Mouse (Mus musculus) ES-Bruce4 (cell line): ENCODE data around the gene Allc. TPM values are rescaled to one million over a fixed set of nuclear protein-coding genes. Genes with fewer than 3 reads are reported as not detected.

ENCODE experiments used
- H3K27ac ChIP-seq: 2 replicates; pipeline ENCODE4 v1.5.1; 2012; ENCODE audit warnings: low read length, inconsistent platforms; ENCODE audit not compliant: insufficient read depth
- H3K27me3 ChIP-seq: 2 replicates; pipeline ENCODE4 v1.6.1; 2012; ENCODE audit warnings: mild to moderate bottlenecking, low read length, inconsistent platforms; ENCODE audit not compliant: control insufficient read depth, poor library complexity, insufficient read depth, severe bottlenecking
- H3K36me3 ChIP-seq: 2 replicates; pipeline ENCODE4 v1.6.1; 2012; ENCODE audit warnings: inconsistent platforms, mild to moderate bottlenecking, low read length, moderate library complexity; ENCODE audit not compliant: control insufficient read depth, poor library complexity, insufficient read depth, severe bottlenecking
- H3K4me1 ChIP-seq: one replicate; pipeline ENCODE4 v1.8.1; 2011; ENCODE audit warnings: low read length; ENCODE audit not compliant: control insufficient read depth, insufficient read depth
- H3K4me3 ChIP-seq: 2 replicates; pipeline ENCODE4 v1.5.1; 2011; ENCODE audit warnings: low read depth, mild to moderate bottlenecking, low read length
- H3K9ac ChIP-seq: 2 replicates; pipeline ENCODE4 v1.6.1; 2012; ENCODE audit warnings: low read depth, mild to moderate bottlenecking, inconsistent platforms; ENCODE audit not compliant: poor library complexity, severe bottlenecking
- H3K9me3 ChIP-seq: replicated peaks from 2 replicates; pipeline ENCODE4 v1.6.1; 2012; ENCODE audit warnings: mild to moderate bottlenecking, low read length, inconsistent platforms; ENCODE audit not compliant: control insufficient read depth, poor library complexity, insufficient read depth, severe bottlenecking
- CTCF ChIP-seq: IDR thresholded peaks from one replicate; pipeline ENCODE4 v1.8.1; 2011; ENCODE audit warnings: low read depth, low read length
- EP300 ChIP-seq: IDR thresholded peaks from 2 replicates; pipeline ENCODE4 v1.6.1; 2011; ENCODE audit warnings: low read depth, low read length; ENCODE audit not compliant: insufficient read depth
- POLR2A ChIP-seq: IDR thresholded peaks from one replicate; pipeline ENCODE4 v1.8.1; 2011; ENCODE audit warnings: low read length; ENCODE audit not compliant: insufficient read depth
- polyA plus RNA-seq: library from polyadenylated mRNA; stranded (reverse); fragments of >200 nt; gene quantifications from 2 replicates; pipeline ENCODE4 v1.2.4, GENCODE M21; 2011; ENCODE audit warnings: low read depth; ENCODE audit not compliant: missing spikeins, insufficient read depth, insufficient read length

Allc gene
- polyA plus RNA-seq = not detected in 2 replicates

DNA sequence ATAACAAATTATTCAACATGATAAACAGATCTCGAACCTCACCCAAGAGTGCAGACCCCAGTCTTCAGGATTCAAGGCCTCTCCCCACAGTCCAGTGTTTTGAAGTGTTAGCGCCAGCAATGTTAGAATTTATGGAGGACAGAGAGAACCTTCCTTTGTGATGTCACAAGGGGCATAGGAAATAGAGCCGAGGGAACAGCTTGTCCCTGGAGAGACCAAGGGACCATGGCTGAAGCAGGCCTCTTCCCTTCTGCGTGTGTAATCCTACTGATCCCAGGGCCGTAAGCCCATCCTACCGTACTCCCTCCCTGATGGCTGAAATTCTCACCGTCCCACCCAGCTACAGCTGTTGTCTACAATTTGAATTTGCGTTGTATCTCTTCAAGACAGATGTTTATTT, at the start of gene Allc:
Gene Allc (minus strand): TSS at position 101 of the 400 bp plus-strand sequence.
- no peaks in the 10 kb centered on the region for H3K27me3 ChIP-seq
- H3K9ac ChIP-seq = no peak within 1 kb of the TSS

DNA sequence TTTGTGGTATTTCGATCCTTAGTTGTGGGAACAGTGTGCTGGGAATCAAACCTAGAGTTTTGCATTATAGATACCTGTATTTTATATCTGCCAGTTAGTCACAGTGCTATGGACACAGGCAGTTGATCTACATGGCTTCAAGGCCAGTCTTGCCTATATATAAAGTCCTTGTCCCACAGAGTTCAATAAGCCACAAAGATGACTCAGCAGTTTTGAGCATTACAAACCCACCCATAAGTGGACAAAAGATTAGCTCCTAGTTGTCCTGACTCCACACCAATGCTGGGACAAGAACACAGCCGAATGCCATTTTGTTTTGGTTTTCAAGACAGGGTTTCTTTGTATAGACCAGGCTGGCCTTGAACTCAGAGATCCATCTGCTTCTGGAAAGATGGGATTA, 46.1 kb upstream of the Allc start:
- H3K27me3 ChIP-seq = no peaks in the 10 kb centered on the region
- TF ChIP-seq EP300 = no peak
- TF ChIP-seq CTCF = no peak
- no peak for TF ChIP-seq POLR2A
- no peak overlapping the region for H3K4me3 ChIP-seq
- peaks cover 55% of the 10 kb centered on the region for H3K36me3 ChIP-seq
- H3K27ac ChIP-seq = peak overlapping the region; percentile 77
- H3K9ac ChIP-seq = no peak overlapping the region
- no peaks in the 10 kb centered on the region for H3K9me3 ChIP-seq
- H3K4me1 ChIP-seq = peaks cover 2% of the 10 kb centered on the region

More for the DNA sequence above, at the start of gene Allc:
- Histone ChIP-seq H3K27ac (no peak within 1 kb of the TSS), H3K4me1 (no peaks in the 10 kb centered on the region), H3K9me3 (no peaks in the 10 kb centered on the region), H3K36me3 (no peaks in the 10 kb centered on the region), H3K4me3 (no peak within 1 kb of the TSS)
- TF ChIP-seq EP300 = no peak
- no peak for TF ChIP-seq POLR2A
- no peak for TF ChIP-seq CTCF

DNA sequence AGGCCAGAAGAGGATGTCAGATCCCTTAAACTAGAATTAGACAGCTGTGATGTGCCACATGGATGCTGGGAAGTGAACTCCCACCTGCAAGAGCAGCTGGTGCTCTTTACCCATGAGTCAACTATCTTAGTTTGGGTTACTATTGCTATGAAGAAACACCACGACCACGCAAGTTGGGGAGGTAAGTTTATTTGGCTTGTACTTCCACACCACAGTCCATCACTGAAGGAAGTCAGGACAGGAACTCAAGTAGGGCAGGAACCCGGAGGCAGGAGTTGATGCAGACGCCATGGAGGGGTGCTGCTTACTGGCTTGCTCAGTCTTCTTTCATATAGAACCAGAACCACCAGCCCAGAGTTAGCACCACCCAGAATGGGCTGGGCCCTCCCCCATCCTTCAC, 44.8 kb upstream of the Allc start:
- no peak overlapping the region for H3K9ac ChIP-seq
- no peaks in the 10 kb centered on the region for H3K9me3 ChIP-seq

DNA sequence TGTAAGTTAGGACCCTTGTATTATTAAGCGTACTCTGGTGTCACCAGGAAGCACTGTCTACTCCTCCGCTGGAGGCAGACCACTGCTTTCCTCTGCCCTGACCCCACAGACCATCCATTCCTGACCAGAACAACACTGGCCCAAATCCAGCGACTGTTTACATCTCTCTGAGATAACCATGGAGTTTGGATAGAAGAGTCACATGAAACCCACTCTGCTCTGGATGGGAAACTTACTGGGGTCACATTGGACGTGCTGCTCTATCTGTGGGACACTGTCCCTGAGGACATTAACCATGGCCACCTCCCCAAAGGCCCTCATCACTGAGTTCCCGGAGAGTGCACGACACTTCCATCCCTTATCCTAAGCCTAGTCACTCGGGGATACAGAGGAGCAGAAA, 43.1 kb upstream of the Allc start:
- Histone ChIP-seq H3K9me3 (no peaks in the 10 kb centered on the region), H3K27me3 (no peaks in the 10 kb centered on the region), H3K27ac (no peak overlapping the region), H3K4me1 (no peaks in the 10 kb centered on the region), H3K36me3 (peaks cover 24% of the 10 kb centered on the region), H3K4me3 (no peak overlapping the region), H3K9ac (no peak overlapping the region)
- TF ChIP-seq CTCF = no peak
- no peak for TF ChIP-seq POLR2A
- TF ChIP-seq EP300 = no peak

More for the DNA sequence above, 44.8 kb upstream of the Allc start:
- TF ChIP-seq POLR2A = no peak
- TF ChIP-seq EP300 = no peak
- no peak for TF ChIP-seq CTCF
- no peaks in the 10 kb centered on the region for H3K4me1 ChIP-seq
- H3K4me3 ChIP-seq = no peak overlapping the region
- H3K27me3 ChIP-seq = no peaks in the 10 kb centered on the region
- peaks cover 41% of the 10 kb centered on the region for H3K36me3 ChIP-seq
- no peak overlapping the region for H3K27ac ChIP-seq

DNA sequence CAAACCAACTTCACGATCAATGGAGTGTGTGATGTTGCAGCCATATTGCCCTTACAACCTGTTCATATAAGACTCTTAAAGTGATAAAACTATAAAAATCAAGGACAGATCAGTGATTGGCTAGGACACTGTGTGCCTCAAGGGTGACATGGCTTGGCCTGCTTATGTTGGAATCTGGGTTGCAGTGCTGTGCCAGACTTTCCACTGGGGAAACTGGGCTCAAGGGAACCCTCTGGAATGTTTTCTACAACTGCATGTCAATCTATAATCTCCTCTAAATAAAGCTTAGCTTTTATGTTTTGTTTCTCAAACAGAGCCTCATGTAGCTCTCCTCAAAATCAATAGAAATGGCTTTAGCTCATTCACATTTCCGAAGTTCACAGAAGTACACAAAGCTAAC, 41.9 kb upstream of the Allc start:
- peaks cover 13% of the 10 kb centered on the region for H3K36me3 ChIP-seq
- no peaks in the 10 kb centered on the region for H3K9me3 ChIP-seq
- H3K4me1 ChIP-seq = no peaks in the 10 kb centered on the region
- no peak overlapping the region for H3K9ac ChIP-seq
- H3K27ac ChIP-seq = no peak overlapping the region
- no peak for TF ChIP-seq POLR2A
- TF ChIP-seq EP300 = no peak
- TF ChIP-seq CTCF = no peak
- no peak overlapping the region for H3K4me3 ChIP-seq
- H3K27me3 ChIP-seq = no peaks in the 10 kb centered on the region

DNA sequence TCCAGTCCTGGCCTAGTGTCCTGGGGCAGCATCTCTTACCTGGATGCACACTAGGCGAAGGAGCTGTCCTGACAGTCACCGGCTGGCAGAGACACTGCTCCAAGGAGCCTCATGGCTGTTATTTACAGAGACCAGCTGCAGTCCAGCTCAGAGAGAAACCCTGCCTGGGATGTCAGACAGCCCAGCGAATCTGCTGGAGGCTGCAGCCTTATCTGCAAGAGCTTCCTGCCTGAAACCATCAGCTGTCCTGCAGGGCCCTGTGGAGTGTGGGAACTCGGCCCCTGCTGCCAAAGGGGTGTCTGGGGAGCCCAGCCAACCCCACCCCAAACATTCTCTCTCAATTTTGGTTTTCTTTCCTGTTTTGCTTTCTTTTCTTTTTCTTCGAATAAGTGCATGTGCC, 40.9 kb upstream of the Allc start, which contains the start of gene Colec11:
Gene Colec11 (minus strand): TSS at position 183 of the 400 bp plus-strand sequence.
- H3K4me1 ChIP-seq = no peaks in the 10 kb centered on the region
- H3K36me3 ChIP-seq = peaks cover 2% of the 10 kb centered on the region; the same call in 1 of the 2 replicates
- H3K27ac ChIP-seq = no peak within 1 kb of the TSS
- H3K27me3 ChIP-seq = no peaks in the 10 kb centered on the region
- no peak within 1 kb of the TSS for H3K4me3 ChIP-seq
- TF ChIP-seq CTCF = no peak
- no peak for TF ChIP-seq EP300
- TF ChIP-seq POLR2A = no peak
- H3K9me3 ChIP-seq = no peaks in the 10 kb centered on the region
- H3K9ac ChIP-seq = no peak within 1 kb of the TSS
